Mouse (Mus musculus) small intestine, adult 2 months (tissue): ENCODE results near the gene Taf4. TPM values are rescaled to one million over a fixed set of nuclear protein-coding genes. Genes with fewer than 3 reads are reported as not detected.

Experiments
- H3K27ac ChIP-seq: fragments of 200-500 bp; 2 replicates; pipeline ENCODE4 v1.5.1; 2012; ENCODE audit warnings: low read depth, low read length, control low read depth, inconsistent platforms; ENCODE audit not compliant: insufficient read depth
- H3K27me3 ChIP-seq: fragments of 200-500 bp; 2 replicates; pipeline ENCODE4 v1.6.1; 2012; ENCODE audit warnings: mild to moderate bottlenecking, moderate library complexity, low read length, inconsistent platforms; ENCODE audit not compliant: control insufficient read depth, insufficient read depth
- H3K36me3 ChIP-seq: fragments of 200-500 bp; 2 replicates; pipeline ENCODE4 v1.6.1; 2012; ENCODE audit warnings: mild to moderate bottlenecking, low read length, control low read depth, inconsistent platforms; ENCODE audit not compliant: control insufficient read depth, insufficient read depth
- H3K4me1 ChIP-seq: fragments of 200-500 bp; 2 replicates; pipeline ENCODE4 v1.6.1; 2012; ENCODE audit warnings: low read length, inconsistent platforms, mixed read lengths; ENCODE audit not compliant: control insufficient read depth, insufficient read depth, insufficient read length
- H3K4me3 ChIP-seq: fragments of 200-500 bp; 2 replicates; pipeline ENCODE4 v1.5.1; 2012; ENCODE audit warnings: low read depth, mild to moderate bottlenecking, control low read depth, inconsistent platforms, low read length, moderate library complexity
- CTCF ChIP-seq: fragments of 200-500 bp; IDR thresholded peaks from 2 replicates; pipeline ENCODE4 v1.5.1; 2012; ENCODE audit warnings: low read depth, mild to moderate bottlenecking, control low read depth, inconsistent platforms, low read length, moderate library complexity, mixed read lengths; ENCODE audit not compliant: insufficient replicate concordance, insufficient read length; ENCODE audit errors: extremely low read depth
- POLR2A ChIP-seq: fragments of 200-500 bp; IDR thresholded peaks from 2 replicates; pipeline ENCODE4 v1.6.1; 2012; ENCODE audit warnings: low read depth, mild to moderate bottlenecking, control low read depth, inconsistent platforms, low read length, moderate library complexity
- WGBS: fragments of 180-500 bp; shearing (Covaris S2); methylation state at CpG from one replicate; pipeline ENCODE4 v1.1.7; 2018; 5-methylcytosine and 5-hydroxymethylcytosine counted together
- polyA plus RNA-seq: library from polyadenylated mRNA; depleted of rRNA; stranded (reverse); fragments of >200 nt; gene quantifications from 2 replicates; pipeline ENCODE4 v1.2.3, GENCODE M21; 2012

The Taf4 gene
- polyA plus RNA-seq, 1 experiment, result 14.4 TPM

DNA sequence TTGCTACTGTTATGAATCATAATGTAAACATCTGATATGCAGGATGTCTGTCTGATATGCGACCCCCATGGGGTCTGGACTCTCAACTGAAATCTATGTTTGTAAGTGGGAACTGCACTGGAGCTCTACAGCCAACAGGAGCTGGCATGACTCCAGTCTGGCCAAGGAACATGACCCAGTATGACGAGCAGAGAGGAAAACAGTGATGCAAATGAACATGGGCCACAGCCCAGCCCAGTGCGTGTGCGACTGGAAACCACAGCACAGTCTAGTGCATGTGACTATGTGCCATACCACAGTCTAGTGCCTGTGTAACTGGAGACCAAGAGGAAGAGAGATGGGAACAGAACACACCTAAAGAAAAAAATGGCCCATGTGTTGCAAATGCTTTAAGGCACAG lies 56.4 kb downstream of the Taf4 start:
- TF ChIP-seq CTCF (no peak), POLR2A (no peak)
- Histone ChIP-seq H3K4me1 (no peaks in the 10 kb centered on the region), H3K27ac (no peak overlapping the region), H3K36me3 (peaks cover 58% of the 10 kb centered on the region), H3K27me3 (no peaks in the 10 kb centered on the region), H3K4me3 (no peak overlapping the region)
- 60% methylated on average over 4 of the region's 4 CpGs for WGBS

DNA sequence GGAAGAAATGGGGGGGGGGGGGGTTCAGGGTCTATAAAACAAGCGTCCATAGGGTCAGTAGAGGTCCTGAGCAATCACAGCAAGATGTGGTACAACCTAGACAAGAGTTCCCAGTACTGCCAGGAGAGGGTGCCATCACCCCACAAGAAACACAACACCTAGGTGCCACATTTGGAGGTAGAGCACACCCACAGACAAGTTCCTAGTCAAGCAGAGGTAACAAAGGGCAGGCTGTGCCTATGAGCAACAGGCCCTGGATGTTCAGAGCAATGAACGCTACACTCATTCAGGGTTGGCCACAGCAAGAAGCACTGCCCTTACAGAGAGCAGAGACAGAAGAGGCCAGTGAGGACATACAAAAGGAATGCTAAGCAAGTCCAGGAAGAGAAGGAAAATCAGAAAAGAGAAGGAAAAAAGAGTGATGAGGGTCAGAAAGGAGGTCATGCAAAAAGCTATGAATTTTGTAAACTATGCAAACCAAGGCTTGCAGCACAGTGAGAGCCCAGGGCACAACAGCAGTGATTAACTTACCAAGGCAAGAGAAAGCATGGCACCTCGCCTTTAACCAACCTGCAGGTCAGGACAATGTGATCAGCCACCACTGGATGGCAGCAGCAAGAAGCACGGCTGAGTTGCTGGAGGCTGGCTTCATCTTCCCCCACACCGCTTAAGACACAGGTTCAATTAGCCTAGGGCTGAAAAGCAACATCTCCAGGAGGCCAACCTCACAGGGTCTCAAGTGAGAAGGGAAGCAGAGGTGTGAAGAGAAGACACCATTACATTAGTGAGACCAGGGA lies 59.4 kb downstream of the Taf4 start:
- Histone ChIP-seq H3K27me3 (no peaks in the 10 kb centered on the region), H3K36me3 (peaks cover 61% of the 10 kb centered on the region), H3K4me1 (no peaks in the 10 kb centered on the region), H3K27ac (no peak overlapping the region), H3K4me3 (no peak overlapping the region)
- TF ChIP-seq CTCF, result peak; percentile 74
- TF ChIP-seq POLR2A, result no peak
- WGBS, result 33% methylated on average over 5 of the region's 5 CpGs

DNA sequence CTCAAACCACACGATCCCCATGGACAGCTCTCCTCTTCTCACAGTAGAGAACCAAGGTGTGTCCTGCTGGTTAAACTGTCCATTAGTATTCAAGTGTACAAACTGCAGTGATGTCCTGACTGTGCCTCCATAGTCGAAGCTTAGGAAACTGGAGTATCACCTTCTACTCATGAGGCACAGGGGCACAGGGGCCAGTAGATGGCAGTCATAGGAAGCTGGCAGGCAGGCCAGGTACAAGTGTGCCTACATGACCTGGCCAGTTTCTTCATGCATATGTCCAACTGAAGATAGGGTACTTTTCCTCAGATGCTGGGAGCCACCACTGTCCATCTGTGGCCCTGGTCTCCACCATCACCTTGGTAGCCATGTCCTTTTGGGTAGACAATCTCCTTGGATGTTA lies 62.2 kb downstream of the Taf4 start:
- Histone ChIP-seq H3K4me3 (no peak overlapping the region), H3K27ac (no peak overlapping the region), H3K27me3 (no peaks in the 10 kb centered on the region), H3K4me1 (no peaks in the 10 kb centered on the region), H3K36me3 (peaks cover 51% of the 10 kb centered on the region)
- TF ChIP-seq CTCF, result no peak
- no peak for TF ChIP-seq POLR2A
- WGBS, result 65% methylated on average over 2 of the region's 2 CpGs

DNA sequence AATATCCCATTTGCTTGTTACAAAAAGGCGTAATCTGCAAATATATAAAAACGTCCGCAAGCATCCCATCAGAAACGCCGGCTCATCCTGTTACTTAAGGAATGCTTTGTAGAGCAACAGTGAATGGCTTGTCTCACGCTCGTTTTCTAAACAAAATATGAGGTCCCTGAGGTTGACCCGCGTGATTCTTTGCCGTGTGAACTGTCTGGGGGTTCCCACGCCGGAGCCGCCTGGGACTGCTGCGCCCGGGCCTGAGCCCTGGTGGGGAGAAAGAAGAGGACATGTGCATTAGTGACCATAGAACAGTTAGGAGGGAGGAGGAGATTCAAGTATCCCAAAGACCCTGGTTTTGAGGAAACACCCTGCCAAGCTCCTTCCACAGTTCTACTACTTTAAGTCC lies 63.1 kb downstream of the Taf4 start:
- no peaks in the 10 kb centered on the region for H3K4me1 ChIP-seq
- TF ChIP-seq CTCF (no peak), POLR2A (no peak)
- peaks cover 51% of the 10 kb centered on the region for H3K36me3 ChIP-seq
- 88% methylated on average over 15 of the region's 15 CpGs for WGBS
- H3K4me3 ChIP-seq, result no peak overlapping the region
- no peaks in the 10 kb centered on the region for H3K27me3 ChIP-seq
- no peak overlapping the region for H3K27ac ChIP-seq

DNA sequence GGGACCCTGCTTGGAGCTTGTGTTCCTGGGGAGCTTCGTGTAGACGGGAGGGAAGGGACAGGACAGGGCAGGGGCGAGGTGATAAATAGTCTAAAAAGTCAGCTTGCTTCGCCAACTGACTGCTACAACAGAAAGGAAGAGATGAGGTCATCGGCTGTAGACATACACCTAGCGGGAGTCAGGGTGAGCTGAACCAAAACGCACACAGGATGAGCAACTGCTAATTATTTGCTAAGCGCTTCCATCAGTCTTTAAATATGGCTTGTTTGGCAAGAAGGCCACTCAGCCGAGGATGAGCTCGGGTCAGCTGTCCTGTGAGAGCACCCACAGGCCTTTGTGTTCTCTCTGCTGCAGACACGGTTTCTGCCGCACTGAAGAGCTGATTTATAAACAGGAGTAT lies 63.5 kb downstream of the Taf4 start:
- 75% methylated on average over 12 of the region's 12 CpGs for WGBS
- Histone ChIP-seq H3K36me3 (peaks cover 47% of the 10 kb centered on the region), H3K27ac (no peak overlapping the region)

DNA sequence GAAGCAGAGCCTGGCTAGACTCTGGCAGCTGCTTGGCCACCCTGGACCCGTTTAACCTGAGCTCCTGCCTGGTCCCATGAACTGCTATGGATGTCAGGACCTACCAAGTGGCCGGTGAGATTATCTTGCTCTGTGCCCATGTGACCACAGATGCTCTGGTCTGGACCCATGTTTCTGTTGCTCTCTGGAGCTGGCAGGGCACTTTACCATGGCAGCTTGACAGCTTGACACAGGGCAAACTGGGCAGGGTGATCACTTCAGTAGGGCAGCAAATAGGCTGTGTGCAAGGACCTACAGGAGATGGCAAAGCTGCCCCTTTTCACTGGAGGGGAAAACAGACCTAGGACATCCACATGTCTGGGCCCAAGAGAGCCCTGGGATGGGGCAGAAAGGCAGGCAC lies 79.5 kb downstream of the Taf4 start:
- Histone ChIP-seq H3K27ac (no peak overlapping the region), H3K27me3 (no peaks in the 10 kb centered on the region), H3K4me1 (no peaks in the 10 kb centered on the region), H3K4me3 (no peak overlapping the region), H3K36me3 (no peaks in the 10 kb centered on the region)
- TF ChIP-seq CTCF (no peak), POLR2A (no peak)
- WGBS, result 78% methylated on average over 2 of the region's 2 CpGs

More for the DNA sequence above, 63.5 kb downstream of the Taf4 start:
- no peaks in the 10 kb centered on the region for H3K4me1 ChIP-seq
- no peak overlapping the region for H3K4me3 ChIP-seq
- no peak for TF ChIP-seq CTCF
- no peak for TF ChIP-seq POLR2A
- H3K27me3 ChIP-seq, result no peaks in the 10 kb centered on the region

DNA sequence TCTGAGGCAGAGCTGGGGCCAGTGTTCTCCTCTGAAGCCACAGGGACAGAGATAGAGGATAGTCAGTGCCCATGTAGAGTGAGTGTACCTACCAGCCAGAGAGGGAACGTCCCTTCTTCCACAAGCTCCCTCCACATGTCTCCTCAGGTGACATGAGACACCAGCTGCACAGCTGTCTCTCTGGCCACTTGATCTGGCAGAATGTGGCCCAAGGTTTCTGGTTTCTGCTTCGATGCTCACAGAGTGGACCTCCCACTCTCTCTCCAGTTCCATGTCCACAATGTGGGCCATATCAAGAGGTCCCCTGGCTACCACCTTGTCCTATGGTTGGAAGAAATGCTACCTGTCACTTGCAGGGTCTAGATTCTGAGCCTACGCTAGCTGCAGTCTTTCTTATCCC lies 85.4 kb downstream of the Taf4 start:
- no peaks in the 10 kb centered on the region for H3K36me3 ChIP-seq
- H3K27me3 ChIP-seq, result no peaks in the 10 kb centered on the region
- WGBS, result 74% methylated on average over 3 of the region's 3 CpGs
- no peak overlapping the region for H3K27ac ChIP-seq
- TF ChIP-seq POLR2A (no peak), CTCF (no peak)
- no peaks in the 10 kb centered on the region for H3K4me1 ChIP-seq
- no peak overlapping the region for H3K4me3 ChIP-seq

DNA sequence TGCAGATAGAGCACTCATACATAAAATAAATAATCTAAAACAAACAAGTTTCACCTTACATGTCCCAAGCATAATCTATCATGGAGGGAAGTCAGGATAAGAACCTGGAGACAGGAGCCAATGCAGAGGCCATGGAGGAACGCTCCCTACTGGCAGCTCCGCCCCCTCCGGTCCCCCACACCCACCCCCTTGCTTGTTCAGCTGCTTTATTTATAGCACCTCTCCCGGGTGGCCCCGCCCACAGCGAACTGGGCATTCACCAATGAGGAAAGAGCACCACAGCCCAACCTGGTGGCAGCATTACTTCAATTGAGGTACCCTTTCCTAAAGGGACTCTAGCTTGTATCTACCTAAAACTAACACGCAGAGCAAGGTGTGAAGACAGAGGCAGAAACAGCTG lies 91.9 kb downstream of the Taf4 start:
- H3K36me3 ChIP-seq, result no peaks in the 10 kb centered on the region
- H3K27me3 ChIP-seq, result no peaks in the 10 kb centered on the region
- H3K4me1 ChIP-seq, result no peaks in the 10 kb centered on the region
- TF ChIP-seq POLR2A (no peak), CTCF (no peak)
- WGBS, result 20% methylated on average over 7 of the region's 7 CpGs
- no peak overlapping the region for H3K27ac ChIP-seq
- no peak overlapping the region for H3K4me3 ChIP-seq
